Mouse (Mus musculus): ENCODE results near the gene Rdh5.

Rdh5 gene

DNA sequence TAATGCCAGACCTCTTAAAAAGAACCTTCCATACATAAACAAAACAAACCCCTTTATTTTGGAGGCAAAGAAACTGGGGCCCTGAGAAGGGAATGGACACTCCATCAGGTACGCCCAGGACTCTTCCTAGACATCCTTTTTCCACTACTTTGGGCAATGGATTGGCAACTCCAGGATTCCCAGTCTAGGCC, at the start of gene Rdh5:
TSS of gene Rdh5 (minus strand) at position 67 of the 191 bp plus-strand sequence.
- DNase-seq (ENCODE audit: low spot score in 2 of 2) = no peak

DNA sequence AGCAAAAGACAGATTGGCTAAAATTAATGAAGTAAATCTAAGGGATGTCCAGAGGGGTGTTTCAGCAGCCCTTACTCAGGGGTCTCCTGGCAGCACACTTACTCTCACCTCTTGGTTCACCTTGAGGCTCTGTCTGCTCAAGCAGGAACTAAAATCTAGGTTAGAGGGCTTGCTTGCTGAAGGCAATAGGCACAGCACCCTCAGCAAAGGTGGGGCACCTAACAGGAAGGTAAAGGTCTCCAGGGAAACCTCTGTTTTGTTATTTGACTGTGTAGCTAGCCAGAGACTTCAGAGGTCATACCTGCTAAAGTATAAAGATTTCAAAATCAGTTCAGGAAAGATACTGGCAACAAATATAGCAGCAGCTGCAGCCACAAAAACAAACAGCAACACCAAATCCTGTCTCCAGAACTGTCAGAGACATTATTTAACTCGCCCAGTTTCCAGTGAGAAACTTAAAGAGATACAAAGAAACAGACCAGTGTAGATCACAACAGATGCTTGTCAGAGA, 48.1 kb upstream of the Rdh5 start:
- no peak for DNase-seq (ENCODE audit: low spot score in 2 of 2)

DNA sequence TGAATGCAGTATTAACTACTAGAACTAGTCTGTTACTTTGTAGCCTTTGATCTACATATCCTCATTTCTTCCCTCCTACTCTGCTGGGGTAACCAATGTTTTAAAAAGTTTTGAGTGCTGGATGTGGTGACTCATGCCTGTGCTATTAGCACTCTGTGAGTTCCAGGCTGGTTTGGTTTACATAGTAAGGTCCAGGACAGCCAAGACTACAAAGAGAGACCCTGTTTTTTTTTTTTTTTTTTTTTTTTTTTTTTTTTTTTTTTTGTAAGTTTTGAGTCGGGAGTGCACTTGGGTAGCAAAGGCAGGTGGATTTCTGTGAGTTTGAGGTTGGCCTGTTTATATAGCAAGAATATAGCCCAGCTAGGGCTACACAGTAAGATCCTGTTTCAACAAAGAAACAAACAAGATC, 45.7 kb upstream of the Rdh5 start:
- DNase-seq (ENCODE audit: low spot score in 2 of 2) = no peak

DNA sequence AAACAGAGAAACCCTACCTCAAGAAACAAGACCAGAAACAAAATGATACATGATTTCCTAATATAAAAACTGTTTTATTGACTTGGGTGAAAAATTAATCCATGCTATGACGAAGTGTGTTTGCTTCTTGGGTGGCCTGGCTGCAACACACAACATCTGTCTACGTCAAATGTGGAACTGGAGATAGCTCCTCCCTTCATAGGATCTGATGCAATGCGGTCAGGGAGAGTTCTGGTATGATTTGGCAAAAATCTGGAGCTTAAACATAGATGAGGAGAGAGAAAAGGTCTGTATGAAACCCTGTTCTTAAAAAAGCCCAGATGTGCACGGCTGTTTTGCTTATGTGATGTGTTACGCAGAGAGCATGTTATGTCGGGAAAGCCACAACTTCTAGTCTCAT, 43.2 kb upstream of the Rdh5 start:
- no peak for DNase-seq (ENCODE audit: low spot score in 2 of 2)

DNA sequence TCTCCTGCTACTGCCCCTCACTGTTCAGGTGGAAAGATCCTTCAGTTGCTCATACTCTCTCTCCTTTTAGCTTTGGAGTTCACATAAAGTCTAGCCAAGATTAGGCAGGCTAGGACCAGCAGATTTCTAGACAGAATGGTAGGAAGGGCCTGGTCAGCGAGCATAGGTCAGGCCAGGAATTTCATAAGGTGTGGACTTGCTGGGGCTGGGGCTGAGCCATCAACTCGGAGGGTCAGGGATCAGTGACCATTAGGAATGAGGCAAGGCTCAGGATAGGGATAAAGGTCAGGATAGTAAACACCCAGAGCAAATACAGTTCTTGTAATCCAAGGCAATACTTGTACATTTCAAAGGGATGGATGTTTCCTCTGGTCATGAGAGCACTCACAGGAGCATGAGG, 42.3 kb upstream of the Rdh5 start:
- no peak for DNase-seq (ENCODE audit: low spot score in 2 of 2)

DNA sequence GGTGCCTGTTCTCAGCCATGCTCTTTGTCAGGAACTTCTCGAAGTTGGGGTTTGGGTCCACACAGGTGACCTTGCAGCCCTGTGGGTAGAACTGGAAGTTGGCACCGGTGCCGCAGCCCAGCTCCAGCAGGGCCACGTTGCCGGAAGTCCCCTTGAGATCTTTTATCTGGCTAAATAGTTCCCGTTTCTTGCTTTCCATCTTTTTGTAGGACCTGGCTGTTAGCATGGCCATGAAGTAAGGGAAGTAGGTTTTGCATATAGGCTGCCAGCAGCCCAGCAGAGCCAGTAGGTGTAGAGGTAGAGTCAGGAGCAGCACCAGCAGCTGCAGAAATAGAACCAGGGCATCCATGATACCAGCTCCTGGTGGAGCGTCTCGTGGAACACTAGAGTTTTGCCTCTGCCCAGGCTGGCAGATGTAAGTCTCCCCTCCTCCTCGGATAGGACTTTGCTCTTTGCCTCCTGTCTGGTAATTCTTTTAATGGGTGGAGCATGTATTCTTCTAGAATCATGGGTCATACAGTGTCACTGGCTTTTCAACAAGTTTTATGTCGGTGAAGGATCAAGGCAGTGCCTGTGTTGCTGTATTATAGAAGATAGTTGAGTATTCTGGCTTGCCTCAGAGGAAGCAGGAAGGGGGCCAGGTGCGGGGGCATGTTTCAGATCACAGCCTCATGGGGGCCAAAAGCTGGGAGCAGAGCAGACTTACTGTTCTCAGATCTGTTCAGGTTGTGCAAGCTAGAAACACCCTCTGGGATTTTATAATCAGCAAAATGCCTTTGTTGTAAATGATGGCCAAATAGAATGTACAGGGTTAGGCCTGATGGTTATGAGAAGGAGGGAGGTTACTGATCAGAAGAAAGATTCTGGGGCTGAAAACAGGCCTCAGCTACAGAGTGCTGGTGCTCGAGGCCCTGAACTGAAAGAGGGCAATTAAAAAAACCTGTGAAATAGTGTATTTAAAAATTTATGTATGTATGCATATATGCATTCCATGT, 38.2 kb upstream of the Rdh5 start, which contains the start of gene Mettl7b:
TSS of gene Mettl7b (minus strand) at position 399 of the 995 bp plus-strand sequence.
- DNase-seq (ENCODE audit: low spot score in 2 of 2) = no peak

DNA sequence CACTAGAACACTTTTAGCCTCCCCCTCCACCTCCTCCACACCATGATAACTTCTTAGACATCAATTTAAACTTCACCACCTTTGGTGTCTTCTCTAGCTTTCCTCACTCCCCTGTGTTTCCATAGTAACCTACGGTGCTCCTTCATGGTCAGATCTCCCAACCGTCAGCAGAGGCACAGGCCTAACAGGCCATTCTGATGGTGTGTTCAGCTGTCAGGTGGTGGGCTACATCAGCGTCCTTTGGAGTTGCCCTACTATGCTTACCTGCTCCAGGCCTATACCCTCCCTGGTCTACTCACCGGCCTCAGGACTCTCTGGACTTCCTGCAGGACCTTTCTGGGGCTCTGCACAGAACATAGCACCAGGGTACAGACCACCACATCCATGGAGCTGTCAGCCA, 37.5 kb upstream of the Rdh5 start:
- DNase-seq (ENCODE audit: low spot score in 2 of 2) = no peak

DNA sequence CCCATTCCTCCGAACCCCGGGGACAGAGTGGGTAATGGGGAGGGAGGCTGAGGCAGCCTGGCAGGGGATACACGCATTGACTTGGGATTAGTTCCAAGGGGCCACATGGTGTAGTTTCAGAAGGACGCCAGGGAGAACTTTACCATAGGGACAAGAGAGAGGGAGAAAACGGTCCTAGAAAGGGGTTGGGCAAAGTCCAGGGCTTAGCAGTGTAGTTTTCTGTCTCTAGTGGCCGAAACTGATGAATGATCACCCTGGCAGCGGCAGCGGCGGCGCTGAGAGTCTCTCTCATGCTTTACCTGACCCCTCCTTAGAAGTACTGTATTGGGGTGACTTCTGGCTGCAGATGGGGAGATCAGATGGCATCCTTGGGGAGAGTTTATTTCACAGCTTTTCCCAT, 35.7 kb upstream of the Rdh5 start:
- no peak for DNase-seq (ENCODE audit: low spot score in 2 of 2)

- no peak for DNase-seq (ENCODE audit: low spot score in 2 of 2)
Measured at GRCm38 (mm10) chr10:128950208-128950887, 27.7 kb upstream of the Rdh5 start.

GRCm38 (mm10) chr10:128947496-128947895, 24.8 kb upstream of the Rdh5 start:
- no peak for DNase-seq (ENCODE audit: low spot score in 2 of 2)

DNA sequence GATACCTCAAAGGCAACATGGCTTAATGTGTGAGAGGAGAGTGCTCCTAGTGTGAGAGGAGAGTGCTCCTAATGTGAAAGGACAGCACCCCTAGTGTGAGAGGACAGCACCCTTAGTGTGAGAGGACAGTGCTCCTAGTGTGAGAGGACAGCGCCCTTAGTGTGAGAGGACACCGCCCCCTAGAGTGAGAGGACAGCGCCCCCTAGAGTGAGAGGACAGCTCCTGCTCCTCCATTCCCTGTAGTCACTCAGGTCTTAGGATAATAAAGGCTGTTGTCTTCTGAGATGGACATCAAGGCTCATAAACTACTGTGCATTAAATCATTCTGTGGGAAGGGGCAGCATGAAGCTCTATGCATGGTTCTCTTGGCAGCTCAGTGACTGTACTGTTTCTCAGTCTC, 23.0 kb upstream of the Rdh5 start:
- no peak for DNase-seq (ENCODE audit: low spot score in 2 of 2)

GRCm38 (mm10) chr10:128940475-128941061, 17.9 kb upstream of the Rdh5 start:
- DNase-seq (ENCODE audit: low spot score in 2 of 2) = no peak

DNA sequence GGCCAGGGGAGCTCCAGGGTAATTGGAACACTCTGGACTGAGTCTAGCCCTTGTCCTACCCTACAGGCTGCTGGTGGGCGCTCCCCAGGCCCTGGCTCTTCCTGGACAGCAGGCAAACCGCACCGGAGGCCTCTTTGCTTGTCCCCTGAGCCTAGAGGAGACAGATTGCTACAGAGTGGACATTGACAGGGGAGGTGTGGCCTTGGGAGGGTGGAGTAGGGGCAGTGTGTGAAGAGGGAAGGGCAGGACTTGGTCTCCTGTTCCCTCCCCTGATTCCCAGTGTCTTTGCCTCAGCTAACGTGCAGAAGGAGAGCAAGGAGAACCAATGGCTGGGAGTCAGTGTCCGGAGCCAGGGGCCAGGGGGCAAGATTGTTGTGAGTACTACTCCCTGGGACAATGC, 16.3 kb upstream of the Rdh5 start:
- DNase-seq (ENCODE audit: low spot score in 2 of 2) = no peak

GRCm38 (mm10) chr10:128938457-128938856, 15.8 kb upstream of the Rdh5 start:
- DNase-seq (ENCODE audit: low spot score in 2 of 2) = peak in 1 of 2 experiments; percentile 76

- no peak for DNase-seq (ENCODE audit: low spot score in 2 of 2)
Measured at GRCm38 (mm10) chr10:128937756-128938390, 15.2 kb upstream of the Rdh5 start.

DNA sequence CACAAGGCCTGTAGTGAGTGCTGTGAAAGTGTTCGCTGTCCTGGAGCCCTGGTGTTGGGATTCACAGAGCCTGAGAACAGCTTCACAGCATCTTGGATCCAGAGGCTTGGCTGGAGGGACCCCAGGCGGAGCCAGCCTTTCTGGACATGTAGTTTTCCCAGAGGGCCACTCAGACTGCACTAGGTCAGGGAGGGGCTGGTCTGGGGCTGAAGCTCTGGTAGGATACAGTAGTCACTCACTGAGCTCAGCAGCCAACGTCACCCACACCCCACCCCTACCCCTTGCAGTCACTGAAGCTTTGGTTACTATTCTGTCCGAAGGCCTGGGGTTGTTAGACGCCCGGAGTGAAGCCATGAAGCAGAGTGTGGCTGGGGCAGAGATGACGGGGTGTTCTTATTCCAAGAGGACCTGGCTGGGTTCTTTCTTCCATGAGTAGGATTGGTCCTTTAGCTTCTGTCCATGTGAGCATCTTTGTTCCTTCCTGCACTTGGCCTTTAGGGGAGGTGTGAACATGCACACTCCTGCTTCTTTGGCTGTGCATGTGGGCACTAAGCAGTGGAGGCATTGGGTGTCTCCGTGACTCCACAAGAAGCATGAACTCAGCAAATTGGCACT, 13.2 kb upstream of the Rdh5 start:
- no peak for DNase-seq (ENCODE audit: low spot score in 2 of 2)

- no peak for DNase-seq (ENCODE audit: low spot score in 2 of 2)
Measured at GRCm38 (mm10) chr10:128934997-128935787, 12.5 kb upstream of the Rdh5 start.

GRCm38 (mm10) chr10:128933976-128934721, 11.5 kb upstream of the Rdh5 start:
- no peak for DNase-seq (ENCODE audit: low spot score in 2 of 2)

DNA sequence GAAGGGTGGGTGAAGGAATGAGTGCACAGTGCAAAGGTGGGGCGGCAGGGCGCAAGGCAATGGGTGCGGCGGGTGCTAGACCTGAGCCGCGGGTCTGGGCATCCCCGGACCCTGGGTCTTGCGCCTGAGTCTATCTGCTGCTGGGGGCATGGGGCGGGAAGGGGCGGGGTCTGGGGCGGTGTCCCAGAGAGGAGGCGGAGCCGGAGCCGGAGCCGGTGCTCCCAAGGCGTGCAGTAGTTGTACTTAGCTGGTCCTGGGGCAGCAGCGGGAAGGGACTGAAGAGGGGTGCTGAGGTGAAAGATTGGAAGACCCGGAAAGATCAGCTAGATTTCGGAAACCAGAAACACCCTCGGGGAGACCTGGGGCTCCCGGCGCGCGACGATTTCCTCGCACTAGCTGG, 10.9 kb upstream of the Rdh5 start, which contains the start of gene Itga7:
TSS of gene Itga7 (plus strand) at position 245 of the 400 bp plus-strand sequence.
- DNase-seq (ENCODE audit: low spot score in 2 of 2) = no peak

DNA sequence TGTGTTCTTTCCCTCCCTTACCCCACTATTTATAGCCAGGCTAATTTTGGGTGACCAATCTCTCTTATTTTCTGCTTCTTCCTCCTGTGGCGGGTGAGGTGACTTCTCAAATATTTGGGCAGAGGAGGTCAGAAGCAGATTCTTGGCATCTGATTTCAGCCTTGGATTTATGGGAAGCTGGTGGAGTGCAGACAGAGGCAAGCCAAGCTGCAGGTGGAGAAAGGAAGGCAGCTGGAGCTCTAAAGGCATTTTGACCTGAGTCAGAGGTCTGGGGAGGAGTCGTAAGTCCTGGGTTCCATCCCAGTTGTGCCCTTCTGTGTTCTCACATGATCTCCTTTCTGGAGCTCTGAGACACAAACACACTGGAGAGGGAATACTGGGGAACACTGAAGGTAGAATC, 8.8 kb upstream of the Rdh5 start:
- no peak for DNase-seq (ENCODE audit: low spot score in 2 of 2)
